Mouse (Mus musculus): ENCODE data around the gene Olfr434. TPM values are rescaled to one million over a fixed set of nuclear protein-coding genes. Genes with fewer than 3 reads are reported as not detected.
A peak's percentile ranks its signal among the peaks of the same experiment; 100 is the strongest.
"Not testable (repeated sequence)": the region's sequence is repeated elsewhere in the genome, so short reads cannot be mapped to it uniquely, and the experiment has no call there.

The Olfr434 gene
- polyA plus RNA-seq, 1 experiment from 2014 or later = not detected

- 45% methylated on average over 2 of the region's 2 CpGs for WGBS
- H3K4me3 ChIP-seq (ENCODE audit: low read depth, low read length) = no peak overlapping the region
- no peak overlapping the region for H3K27ac ChIP-seq (ENCODE audit: low read depth, low read length)
- H3K4me2 ChIP-seq = no peak overlapping the region
- H3K36me3 ChIP-seq (ENCODE audit: control insufficient read depth, insufficient read depth, low read length) = no peaks in the 10 kb centered on the region
- H3K27me3 ChIP-seq (ENCODE audit: control insufficient read depth, insufficient read depth, low read length) = no peaks in the 10 kb centered on the region
- no peak overlapping the region for H3K9ac ChIP-seq (ENCODE audit: low read length)
- H3K9me3 ChIP-seq (ENCODE audit: control insufficient read depth, low read length) = no peaks in the 10 kb centered on the region
- no peaks in the 10 kb centered on the region for H3K4me1 ChIP-seq (ENCODE audit: control insufficient read depth, insufficient read depth, low read length)
- DNase-seq (ENCODE audit: low spot score, missing footprints) (no peak), ATAC-seq (ENCODE audit: low FRiP score) (no peak)
Measured at GRCm38 (mm10) chr6:43205355-43205754, 7.5 kb upstream of the Olfr434 start.

- not testable (repeated sequence) for H3K9ac ChIP-seq (ENCODE audit: low read length); H3K27ac ChIP-seq (ENCODE audit: low read depth, low read length)
- 87% methylated on average over 1 of the region's 1 CpGs for WGBS
Measured at GRCm38 (mm10) chr6:43231255-43231654, 18.4 kb downstream of the Olfr434 start, which contains the start of gene Olfr47. Gene Olfr47, plus strand, starts transcription at chr6:43231529.

GRCm38 (mm10) chr6:43242061-43242460 lies 29.2 kb downstream of the Olfr434 start:
- no peak overlapping the region for H3K27ac ChIP-seq (ENCODE audit: low read depth, low read length)
- no peak overlapping the region for H3K4me3 ChIP-seq (ENCODE audit: low read depth, low read length)
- 17% methylated on average over 4 of the region's 4 CpGs for WGBS
- no peaks in the 10 kb centered on the region for H3K36me3 ChIP-seq (ENCODE audit: control insufficient read depth, insufficient read depth, low read length)
- no peak overlapping the region for H3K4me2 ChIP-seq
- no peaks in the 10 kb centered on the region for H3K9me3 ChIP-seq (ENCODE audit: control insufficient read depth, low read length)
- no peaks in the 10 kb centered on the region for H3K4me1 ChIP-seq (ENCODE audit: control insufficient read depth, insufficient read depth, low read length)
- ATAC-seq (ENCODE audit: low FRiP score) (no peak), DNase-seq (ENCODE audit: low spot score, missing footprints) (no peak)
- H3K9ac ChIP-seq (ENCODE audit: low read length) = no peak overlapping the region
- no peaks in the 10 kb centered on the region for H3K27me3 ChIP-seq (ENCODE audit: control insufficient read depth, insufficient read depth, low read length)

More at GRCm38 (mm10) chr6:43231255-43231654, 18.4 kb downstream of the Olfr434 start, which contains the start of gene Olfr47:
- H3K4me2 ChIP-seq; DNase-seq (ENCODE audit: low spot score, missing footprints); H3K9me3 ChIP-seq (ENCODE audit: control insufficient read depth, low read length); H3K36me3 ChIP-seq (ENCODE audit: control insufficient read depth, insufficient read depth, low read length); ATAC-seq (ENCODE audit: low FRiP score); H3K27me3 ChIP-seq (ENCODE audit: control insufficient read depth, insufficient read depth, low read length); H3K4me3 ChIP-seq (ENCODE audit: low read depth, low read length); H3K4me1 ChIP-seq (ENCODE audit: control insufficient read depth, insufficient read depth, low read length): not testable (repeated sequence)

DNA sequence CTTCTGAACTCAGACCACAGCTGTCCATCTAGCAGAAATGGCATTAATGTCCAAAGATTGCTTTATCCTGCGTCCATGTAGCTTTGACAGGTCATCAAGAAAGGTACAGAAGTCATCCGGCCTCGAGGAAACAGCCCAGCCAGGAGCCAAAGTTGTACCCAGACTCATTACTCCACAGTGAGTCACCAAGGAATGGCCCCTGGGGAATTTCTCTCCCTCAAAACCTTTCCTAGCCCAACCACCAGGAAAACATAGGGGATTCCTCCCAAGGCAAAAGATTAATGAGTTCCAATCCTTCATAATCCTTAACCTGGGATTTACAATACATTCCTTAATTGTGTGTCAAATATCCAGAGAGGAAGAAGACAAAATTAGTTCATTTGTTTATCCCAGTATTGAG lies 34.6 kb downstream of the Olfr434 start:
- DNase-seq (ENCODE audit: low spot score, missing footprints) (no peak), ATAC-seq (ENCODE audit: low FRiP score) (no peak)
- WGBS = 77% methylated on average over 3 of the region's 3 CpGs
- no peaks in the 10 kb centered on the region for H3K27me3 ChIP-seq (ENCODE audit: control insufficient read depth, insufficient read depth, low read length)
- no peak overlapping the region for H3K27ac ChIP-seq (ENCODE audit: low read depth, low read length)
- no peaks in the 10 kb centered on the region for H3K36me3 ChIP-seq (ENCODE audit: control insufficient read depth, insufficient read depth, low read length)
- H3K4me1 ChIP-seq (ENCODE audit: control insufficient read depth, insufficient read depth, low read length) = no peaks in the 10 kb centered on the region
- no peak overlapping the region for H3K4me2 ChIP-seq
- H3K4me3 ChIP-seq (ENCODE audit: low read depth, low read length) = no peak overlapping the region
- H3K9ac ChIP-seq (ENCODE audit: low read length) = no peak overlapping the region
- H3K9me3 ChIP-seq (ENCODE audit: control insufficient read depth, low read length) = no peaks in the 10 kb centered on the region

- no peak for ATAC-seq (ENCODE audit: low FRiP score)
- no peak overlapping the region for H3K4me3 ChIP-seq (ENCODE audit: low read depth, low read length)
- H3K27me3 ChIP-seq (ENCODE audit: control insufficient read depth, insufficient read depth, low read length) = no peaks in the 10 kb centered on the region
- no peak overlapping the region for H3K27ac ChIP-seq (ENCODE audit: low read depth, low read length)
- H3K36me3 ChIP-seq (ENCODE audit: control insufficient read depth, insufficient read depth, low read length) = no peaks in the 10 kb centered on the region
- DNase-seq (ENCODE audit: low spot score, missing footprints) = no peak
- no peak overlapping the region for H3K9ac ChIP-seq (ENCODE audit: low read length)
- H3K4me2 ChIP-seq = no peak overlapping the region
- WGBS = 87% methylated on average over 1 of the region's 1 CpGs
- H3K4me1 ChIP-seq (ENCODE audit: control insufficient read depth, insufficient read depth, low read length) = no peaks in the 10 kb centered on the region
- H3K9me3 ChIP-seq (ENCODE audit: control insufficient read depth, low read length) = no peaks in the 10 kb centered on the region
Measured at GRCm38 (mm10) chr6:43252994-43253393, 40.2 kb downstream of the Olfr434 start.

DNA sequence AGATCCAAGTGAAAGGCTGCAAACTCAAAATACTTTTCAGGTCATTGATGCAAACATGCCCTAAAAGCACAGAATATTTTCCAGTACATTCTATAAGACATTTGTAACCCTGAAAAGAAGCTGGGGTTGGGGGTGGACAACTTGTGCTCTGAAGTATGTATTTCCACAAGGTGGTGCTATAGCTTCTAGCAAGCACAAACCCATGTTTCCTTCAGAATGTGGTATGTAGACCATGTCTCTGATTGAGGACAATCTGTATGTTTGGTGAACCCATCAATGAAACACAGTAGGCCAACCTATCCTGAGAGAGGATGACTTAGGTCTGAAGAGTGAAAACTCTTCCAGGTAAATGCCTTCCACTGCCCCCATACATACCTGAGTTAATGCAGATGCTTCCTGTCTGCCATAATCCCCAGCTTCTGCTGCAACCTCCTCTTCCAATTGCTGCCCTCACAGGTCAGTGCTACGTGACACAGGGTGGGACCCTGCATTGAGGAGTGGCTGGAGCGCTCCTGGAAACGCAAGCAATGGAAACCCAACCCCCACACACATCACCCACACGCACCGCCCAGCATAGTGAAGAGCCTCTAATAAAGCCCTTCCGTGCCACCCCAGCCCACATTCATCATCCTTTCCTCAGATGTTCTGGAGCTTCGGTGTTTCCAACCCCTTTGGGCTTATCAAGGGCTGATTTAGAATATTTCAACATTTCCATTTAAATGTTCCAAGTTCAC lies 41.5 kb downstream of the Olfr434 start:
- no peak overlapping the region for H3K9ac ChIP-seq (ENCODE audit: low read length)
- no peaks in the 10 kb centered on the region for H3K4me1 ChIP-seq (ENCODE audit: control insufficient read depth, insufficient read depth, low read length)
- H3K27ac ChIP-seq (ENCODE audit: low read depth, low read length) = no peak overlapping the region
- H3K4me3 ChIP-seq (ENCODE audit: low read depth, low read length) = no peak overlapping the region
- WGBS = 68% methylated on average over 7 of the region's 7 CpGs
- no peaks in the 10 kb centered on the region for H3K36me3 ChIP-seq (ENCODE audit: control insufficient read depth, insufficient read depth, low read length)
- ATAC-seq (ENCODE audit: low FRiP score) (peak; percentile 11; the same call in 1 of the 2 replicates), DNase-seq (ENCODE audit: low spot score, missing footprints) (no peak)
- no peaks in the 10 kb centered on the region for H3K27me3 ChIP-seq (ENCODE audit: control insufficient read depth, insufficient read depth, low read length)
- H3K4me2 ChIP-seq = no peak overlapping the region
- H3K9me3 ChIP-seq (ENCODE audit: control insufficient read depth, low read length) = no peaks in the 10 kb centered on the region

GRCm38 (mm10) chr6:43260756-43261155 lies 47.9 kb downstream of the Olfr434 start:
- H3K4me3 ChIP-seq (ENCODE audit: low read depth, low read length) = no peak overlapping the region
- no peak overlapping the region for H3K9ac ChIP-seq (ENCODE audit: low read length)
- no peaks in the 10 kb centered on the region for H3K36me3 ChIP-seq (ENCODE audit: control insufficient read depth, insufficient read depth, low read length)
- peaks cover 4% of the 10 kb centered on the region; the same call in 1 of the 2 replicates for H3K4me1 ChIP-seq (ENCODE audit: control insufficient read depth, insufficient read depth, low read length)
- no peak overlapping the region for H3K4me2 ChIP-seq
- peaks cover 8% of the 10 kb centered on the region for H3K27me3 ChIP-seq (ENCODE audit: control insufficient read depth, insufficient read depth, low read length)
- no peaks in the 10 kb centered on the region for H3K9me3 ChIP-seq (ENCODE audit: control insufficient read depth, low read length)
- 77% methylated on average over 2 of the region's 2 CpGs for WGBS
- H3K27ac ChIP-seq (ENCODE audit: low read depth, low read length) = no peak overlapping the region
- ATAC-seq (ENCODE audit: low FRiP score) (no peak), DNase-seq (ENCODE audit: low spot score, missing footprints) (no peak)

DNA sequence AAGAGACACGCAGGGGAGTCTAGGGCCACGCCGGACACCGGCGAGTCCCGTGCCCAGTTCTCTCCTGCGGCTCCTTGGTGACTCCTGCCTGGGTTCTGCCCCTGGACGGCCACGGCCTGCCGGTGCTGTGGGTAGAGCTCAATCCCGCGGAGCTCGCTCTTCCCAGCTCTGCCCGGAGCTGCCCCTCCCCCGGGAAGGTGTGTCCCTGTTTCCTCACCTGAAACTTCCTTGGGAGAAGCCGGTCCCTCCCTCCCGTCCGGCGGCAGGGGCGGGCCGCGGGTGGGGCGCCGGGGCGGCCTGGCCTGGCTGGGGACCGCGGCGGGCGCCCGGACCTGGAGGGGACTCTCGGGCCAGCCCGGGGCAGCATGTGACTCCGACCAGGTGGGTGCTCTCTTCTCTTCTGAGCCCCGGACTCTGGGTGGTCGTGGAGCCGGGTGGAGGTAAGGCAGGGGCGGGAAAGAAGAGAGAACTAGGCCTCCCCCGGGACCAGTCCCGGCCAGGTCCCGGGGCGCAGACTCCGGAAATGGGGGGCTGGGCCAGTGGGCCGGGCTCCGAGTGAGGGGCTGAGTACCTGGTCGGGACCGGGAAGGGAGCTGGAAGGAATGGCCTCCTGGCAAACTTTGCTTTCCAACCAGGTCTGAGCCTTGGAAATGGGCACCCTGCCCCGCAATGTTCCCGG lies 52.7 kb downstream of the Olfr434 start, which contains the start of gene Arhgef5:
Arhgef5 (plus strand) TSS at position 220 of the 679 bp plus-strand sequence.
- ATAC-seq (ENCODE audit: low FRiP score) = peak; percentile 86
- Histone ChIP-seq H3K27me3 (ENCODE audit: control insufficient read depth, insufficient read depth, low read length) (peaks cover 22% of the 10 kb centered on the region), H3K4me2 (peak within 1 kb of the TSS; percentile 79), H3K9me3 (ENCODE audit: control insufficient read depth, low read length) (no peaks in the 10 kb centered on the region), H3K36me3 (ENCODE audit: control insufficient read depth, insufficient read depth, low read length) (no peaks in the 10 kb centered on the region), H3K27ac (ENCODE audit: low read depth, low read length) (no peak within 1 kb of the TSS), H3K9ac (ENCODE audit: low read length) (peak within 1 kb of the TSS; percentile 61), H3K4me3 (ENCODE audit: low read depth, low read length) (peak within 1 kb of the TSS; percentile 48), H3K4me1 (ENCODE audit: control insufficient read depth, insufficient read depth, low read length) (peaks cover 6% of the 10 kb centered on the region)
- under 1% methylated on average over 39 of the region's 48 CpGs for WGBS
- DNase-seq (ENCODE audit: low spot score, missing footprints) = peak; percentile 91

DNA sequence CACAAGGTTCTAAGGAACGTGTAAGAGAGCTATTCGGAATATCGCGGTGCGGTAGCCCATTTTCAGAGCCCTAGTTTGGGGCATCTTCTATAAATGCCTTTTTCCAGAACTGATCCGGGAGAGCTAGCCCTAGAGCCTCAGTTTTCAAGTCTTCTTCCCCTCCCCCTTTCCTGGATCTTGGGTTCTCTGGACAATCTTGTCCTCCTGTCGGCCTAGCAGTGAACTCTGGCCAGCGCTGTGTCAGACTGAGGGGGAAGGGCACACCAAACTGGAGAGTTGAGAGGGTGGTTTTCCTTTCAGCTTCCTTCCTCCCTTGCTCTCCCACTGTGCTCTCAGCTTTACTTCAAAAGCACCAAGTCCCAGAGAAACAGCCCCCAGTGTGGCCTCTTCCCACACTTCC lies 53.5 kb downstream of the Olfr434 start:
- H3K4me3 ChIP-seq (ENCODE audit: low read depth, low read length) = peak overlapping the region; percentile 48; the same call in 1 of the 2 replicates
- peak overlapping the region; percentile 79 for H3K4me2 ChIP-seq
- ATAC-seq (ENCODE audit: low FRiP score) (peak; percentile 18), DNase-seq (ENCODE audit: low spot score, missing footprints) (no peak)
- H3K9me3 ChIP-seq (ENCODE audit: control insufficient read depth, low read length) = no peaks in the 10 kb centered on the region
- WGBS = 5% methylated on average over 8 of the region's 8 CpGs
- H3K27me3 ChIP-seq (ENCODE audit: control insufficient read depth, insufficient read depth, low read length) = peaks cover 22% of the 10 kb centered on the region
- H3K4me1 ChIP-seq (ENCODE audit: control insufficient read depth, insufficient read depth, low read length) = peaks cover 6% of the 10 kb centered on the region
- H3K36me3 ChIP-seq (ENCODE audit: control insufficient read depth, insufficient read depth, low read length) = no peaks in the 10 kb centered on the region
- peak overlapping the region; percentile 61; the same call in 1 of the 2 replicates for H3K9ac ChIP-seq (ENCODE audit: low read length)
- H3K27ac ChIP-seq (ENCODE audit: low read depth, low read length) = no peak overlapping the region
